Mouse (Mus musculus) ES-Bruce4 (cell line): ENCODE data around the gene Cd247.

Experiments used
- CTCF ChIP-seq: IDR thresholded peaks from one replicate; pipeline ENCODE4 v1.8.1; 2011; ENCODE audit warnings: low read depth, low read length
- EP300 ChIP-seq: IDR thresholded peaks from 2 replicates; pipeline ENCODE4 v1.6.1; 2011; ENCODE audit warnings: low read depth, low read length; ENCODE audit not compliant: insufficient read depth
- POLR2A ChIP-seq: IDR thresholded peaks from one replicate; pipeline ENCODE4 v1.8.1; 2011; ENCODE audit warnings: low read length; ENCODE audit not compliant: insufficient read depth

DNA sequence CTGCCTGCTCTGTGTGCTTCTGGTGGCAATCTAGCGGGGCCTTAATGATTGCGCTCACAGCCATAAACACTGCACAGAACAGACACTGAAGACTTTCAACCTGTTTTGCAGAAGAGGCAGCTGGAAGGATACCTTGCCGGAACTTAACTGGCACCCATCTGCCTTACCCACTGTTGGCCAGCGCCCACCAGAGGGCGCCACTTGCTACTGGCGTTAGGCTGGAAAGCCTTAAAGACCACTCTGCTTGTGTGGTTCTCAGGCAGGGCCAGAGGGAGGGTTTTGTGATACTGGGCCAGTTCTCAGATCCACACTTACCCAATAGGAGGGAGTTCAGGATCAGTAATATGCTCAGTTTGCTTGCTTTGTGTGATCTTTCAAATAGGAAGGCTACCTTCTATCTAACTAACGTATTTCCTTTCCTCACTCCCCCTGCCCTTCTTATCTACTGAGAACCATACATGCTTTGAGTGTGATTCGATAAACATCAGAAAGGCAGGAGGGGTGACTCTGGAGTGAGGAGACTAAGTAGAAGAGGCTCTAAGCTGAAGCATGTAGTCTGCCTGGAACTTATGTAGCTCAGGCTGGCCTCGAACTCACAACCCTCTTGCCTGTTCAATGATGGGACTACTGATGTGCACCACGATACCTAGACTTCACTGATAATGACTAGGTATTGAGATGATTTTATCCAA lies 65.4 kb downstream of the Cd247 start:
- TF ChIP-seq POLR2A (no peak), CTCF (peak; percentile 96), EP300 (no peak)
